Mouse (Mus musculus) cerebellum, postnatal 4 days (tissue): ENCODE measurements around the gene Olfr870.
"Not testable (repeated sequence)": the region's sequence is repeated elsewhere in the genome, so short reads cannot be mapped to it uniquely, and the experiment has no call there.

ENCODE experiments used
- DNase-seq, 2 experiments: peaks; one replicate each; pipeline ENCODE4 v3.0.0; 2022; ENCODE audit warnings: low spot score in 2 of 2, mixed read lengths in 1 of 2

The Olfr870 gene

DNA sequence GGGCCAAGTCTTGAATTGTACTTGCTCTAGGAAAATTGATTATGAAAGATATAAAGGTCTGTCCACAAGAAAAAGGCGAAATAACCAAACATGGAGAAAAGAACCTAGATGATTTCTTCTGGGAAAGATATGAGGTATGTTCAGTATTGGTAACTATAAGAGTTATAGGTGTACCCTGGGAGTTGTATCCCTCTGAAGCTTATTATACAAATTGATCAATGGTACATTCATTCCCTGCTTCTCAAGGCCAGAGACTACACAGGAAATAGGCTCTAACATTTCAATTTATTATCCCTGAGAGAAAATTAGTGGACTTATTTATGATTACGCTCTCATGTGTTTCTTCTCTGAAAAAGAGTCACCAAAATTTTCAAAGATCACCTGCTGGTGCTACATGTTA, at the start of gene Olfr870:
Olfr870 (minus strand) TSS at position 101 of the 400 bp plus-strand sequence.
- DNase-seq, result no peak

DNA sequence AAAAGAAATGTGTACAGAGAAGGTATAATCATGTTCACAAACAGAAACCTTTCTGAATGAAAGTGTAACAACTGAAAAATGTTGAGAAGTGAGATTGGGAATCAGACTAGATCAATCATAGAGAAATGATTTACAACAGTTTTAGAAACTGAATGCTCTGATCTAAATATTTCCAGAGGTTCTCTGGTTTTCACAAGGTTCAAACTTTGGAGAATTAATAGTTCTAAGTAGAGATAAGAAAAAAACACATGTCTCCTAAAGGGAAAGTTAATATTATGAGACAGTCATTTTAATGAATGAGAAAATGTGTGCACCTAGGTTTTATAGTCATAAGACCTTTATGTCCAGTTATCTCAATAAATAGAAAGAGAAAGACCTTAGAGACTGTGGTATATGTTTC, 38.0 kb upstream of the Olfr870 start, which contains the start of gene Olfr871:
Olfr871 (plus strand) TSS at position 301 of the 400 bp plus-strand sequence.
- DNase-seq, result no peak

DNA sequence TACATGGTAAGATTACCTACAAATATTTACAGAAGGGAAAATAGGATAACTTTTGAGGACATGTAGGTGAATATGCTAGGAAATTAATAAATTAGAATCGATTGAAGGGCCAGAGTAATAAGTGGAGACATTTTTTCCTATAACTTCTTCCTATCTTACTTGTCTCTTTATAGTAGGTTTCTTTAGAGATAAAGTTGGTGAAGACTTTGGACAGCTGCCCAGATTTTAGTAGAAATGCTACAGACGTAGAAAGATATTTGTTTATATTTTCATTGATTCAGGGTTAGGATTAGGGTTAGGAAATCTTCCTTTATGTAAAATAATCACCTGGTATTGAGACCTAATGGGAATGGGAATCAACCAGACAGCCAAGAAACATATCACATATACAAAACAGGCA, 37.6 kb upstream of the Olfr870 start:
- no peak for DNase-seq

DNA sequence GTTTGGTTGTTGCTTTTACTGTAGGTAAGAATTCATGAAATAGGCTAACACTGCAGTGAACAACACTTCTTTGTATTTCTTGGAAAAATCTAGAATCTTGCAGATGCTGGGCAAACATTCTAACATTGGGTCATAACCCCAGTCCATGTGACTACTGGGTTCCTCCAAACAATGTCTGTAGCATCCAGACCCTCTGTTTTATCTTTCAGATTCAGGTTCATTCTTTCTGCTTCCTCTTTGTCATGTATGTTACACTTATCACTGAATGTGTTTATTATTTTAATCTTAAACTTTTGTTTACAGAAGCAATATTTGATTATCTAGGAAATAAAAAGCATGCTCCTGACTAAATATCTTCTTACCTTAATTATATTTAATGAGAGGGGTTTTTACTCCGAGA, 37.0 kb upstream of the Olfr870 start:
- DNase-seq, result no peak

DNA sequence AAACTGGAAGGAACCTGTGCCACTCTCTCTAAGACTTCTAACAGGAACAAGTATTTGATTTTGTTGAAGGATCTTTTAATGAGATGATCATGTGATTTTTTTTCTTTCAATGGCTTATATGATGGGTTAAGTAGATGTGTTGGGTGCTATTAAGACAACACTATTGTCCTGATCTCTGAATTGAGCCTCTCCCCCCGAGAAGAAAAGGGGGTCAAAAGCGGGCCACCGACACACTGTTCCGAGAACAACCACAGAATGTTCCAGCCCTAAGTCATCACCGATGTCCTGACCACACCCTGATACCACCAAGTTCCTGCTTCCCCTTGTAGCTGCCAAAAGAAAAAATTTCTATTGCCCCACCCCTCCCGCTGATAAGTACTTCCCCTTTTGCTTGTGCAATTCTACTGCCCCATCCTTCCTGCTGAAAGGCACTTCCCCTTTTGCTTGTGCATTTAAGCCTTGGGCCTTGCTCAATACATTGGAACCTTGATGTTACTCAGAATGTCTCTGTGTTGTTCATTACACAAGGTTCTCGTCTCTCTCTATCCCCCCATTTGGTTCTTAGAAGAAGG, 29.6 kb upstream of the Olfr870 start:
- DNase-seq, result not testable (repeated sequence)

DNA sequence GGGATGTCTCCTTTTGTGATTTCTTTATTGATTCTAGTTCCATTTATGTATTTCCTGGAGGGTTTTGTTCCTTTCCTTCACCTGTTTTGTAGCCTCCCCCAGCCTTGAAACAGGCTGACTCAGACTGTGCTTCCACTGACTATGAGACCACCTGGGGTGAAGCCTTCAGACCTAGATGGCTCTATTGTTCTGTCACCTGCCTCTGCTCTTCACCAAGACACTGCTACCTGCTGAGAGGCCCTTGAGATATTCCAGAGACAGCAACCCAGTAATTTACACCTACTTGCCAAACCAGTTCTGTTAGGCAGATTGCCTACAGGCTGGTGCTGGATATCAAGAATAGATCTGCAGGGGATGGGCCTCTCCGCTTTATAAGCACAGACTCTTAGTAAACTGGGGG, 28.3 kb upstream of the Olfr870 start:
- no peak for DNase-seq

DNA sequence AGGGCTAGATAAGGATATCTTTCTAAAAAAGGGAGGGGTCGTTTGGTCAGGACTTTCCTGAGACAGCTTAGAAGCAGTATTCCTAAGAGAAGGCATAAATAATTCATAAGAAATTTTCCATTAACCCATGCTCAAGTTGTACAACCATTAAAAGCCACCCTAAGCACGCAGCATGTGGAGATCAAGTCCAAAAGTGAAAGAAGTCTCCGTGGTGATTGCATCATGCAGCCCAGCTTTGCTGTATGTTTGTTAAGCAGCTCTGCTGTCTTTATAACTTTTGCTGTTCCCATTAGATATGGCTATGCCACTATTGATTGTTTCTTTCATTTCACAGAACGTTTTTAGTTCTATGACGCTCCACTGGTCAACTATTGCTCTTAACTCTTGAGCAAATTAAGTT, 5.6 kb upstream of the Olfr870 start:
- no peak for DNase-seq

DNA sequence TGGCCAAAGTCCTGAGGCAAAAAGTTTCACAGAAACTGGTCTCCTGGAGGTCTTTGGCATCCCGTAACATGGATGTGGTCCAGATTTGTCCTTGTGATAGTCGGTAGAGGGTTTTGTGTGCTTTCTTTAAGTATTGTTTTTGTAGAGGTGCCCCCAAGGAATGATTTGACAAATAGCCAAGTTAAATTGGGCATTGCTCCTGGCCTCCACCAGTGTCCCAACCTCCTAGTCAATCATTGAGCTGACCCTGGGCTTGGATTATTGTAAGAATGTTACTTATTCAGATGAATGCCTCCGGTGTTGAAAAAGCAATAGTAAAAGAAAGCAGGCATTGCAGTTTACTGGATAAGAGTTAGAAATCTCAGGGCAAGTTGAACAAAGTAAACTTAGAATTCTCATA, 24.2 kb downstream of the Olfr870 start:
- no peak for DNase-seq

DNA sequence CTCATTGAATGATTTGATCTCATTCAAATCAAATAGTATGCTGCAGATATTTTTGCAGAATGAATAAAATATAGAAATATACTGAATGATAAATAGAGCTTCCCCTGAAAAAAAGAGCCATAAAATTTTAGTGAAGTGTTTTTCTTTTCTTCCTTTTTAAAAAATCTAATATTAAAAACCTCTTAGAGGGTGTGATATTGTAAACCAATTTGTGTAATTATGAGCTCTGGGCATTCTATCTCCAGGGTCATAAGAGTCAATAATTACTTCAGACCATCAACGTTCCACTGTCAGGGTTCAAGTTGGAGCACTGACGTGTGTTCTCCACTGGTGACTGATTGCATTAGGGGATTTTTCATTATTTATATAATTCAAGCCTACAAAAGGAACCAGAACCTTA, 45.1 kb downstream of the Olfr870 start, which contains the start of gene Olfr869:
Olfr869 (plus strand) TSS at position 301 of the 400 bp plus-strand sequence.
- DNase-seq, result no peak
